Mouse (Mus musculus): Measurements from ENCODE around the gene Cpne2.

GRCm38 (mm10) chr8:94489809-94490483 lies 42.8 kb upstream of the Cpne2 start:
- TF ChIP-seq POLR2A (IDR thresholded peaks at IDR 0.05; ENCODE audit: insufficient read depth, low read length) (no peak), CTCF (IDR thresholded peaks at IDR 0.05; ENCODE audit: low read depth, low read length) (no peak)
